Mouse (Mus musculus) midbrain, embryonic 10.5 days (tissue): ENCODE measurements around the gene Cdc45. TPM values are rescaled to one million over a fixed set of nuclear protein-coding genes. Genes with fewer than 3 reads are reported as not detected.
A peak's percentile ranks its signal among the peaks of the same experiment; 100 is the strongest.
"Not testable (repeated sequence)": the region's sequence is repeated elsewhere in the genome, so short reads cannot be mapped to it uniquely, and the experiment has no call there.

ENCODE experiments used
- DNase-seq: peaks from one replicate; pipeline ENCODE4 v3.0.0-alpha.2; 2017; ENCODE audit warnings: low spot score
- H3K27ac ChIP-seq: fragments of 300-500 bp; sonication (generic); replicated peaks from 2 replicates; pipeline ENCODE4 v1.5.1; 2016; ENCODE audit warnings: mild to moderate bottlenecking
- H3K27me3 ChIP-seq: fragments of 300-500 bp; sonication (generic); 2 replicates; pipeline ENCODE4 v1.6.1; 2016; ENCODE audit warnings: low read depth, mild to moderate bottlenecking; ENCODE audit not compliant: poor library complexity, severe bottlenecking
- H3K36me3 ChIP-seq: fragments of 300-500 bp; sonication (generic); 2 replicates; pipeline ENCODE4 v1.6.1; 2016; ENCODE audit warnings: mild to moderate bottlenecking, moderate library complexity
- H3K4me1 ChIP-seq: fragments of 300-500 bp; sonication (generic); 2 replicates; pipeline ENCODE4 v1.6.1; 2016
- H3K4me3 ChIP-seq: fragments of 300-500 bp; sonication (generic); 2 replicates; pipeline ENCODE4 v1.5.1; 2016; ENCODE audit warnings: mild to moderate bottlenecking, moderate library complexity
- H3K9me3 ChIP-seq: fragments of 300-500 bp; sonication (generic); replicated peaks from 2 replicates; pipeline ENCODE4 v1.6.1; 2016; ENCODE audit warnings: mild to moderate bottlenecking
- WGBS: fragments of 180-500 bp; shearing (Covaris S2); methylation state at CpG from one replicate; pipeline ENCODE4 v1.1.7; 2016; 5-methylcytosine and 5-hydroxymethylcytosine counted together
- polyA plus RNA-seq: library from polyadenylated mRNA; unstranded; fragments of >200 nt; fragmentation: Nextera tagmentation; extraction: Ambion mirVana; gene quantifications from 2 replicates; pipeline ENCODE4 v1.2.1, GENCODE M21; 2016

Gene Cdc45
- 66.8 and 76.4 TPM in 2 replicates for polyA plus RNA-seq

DNA sequence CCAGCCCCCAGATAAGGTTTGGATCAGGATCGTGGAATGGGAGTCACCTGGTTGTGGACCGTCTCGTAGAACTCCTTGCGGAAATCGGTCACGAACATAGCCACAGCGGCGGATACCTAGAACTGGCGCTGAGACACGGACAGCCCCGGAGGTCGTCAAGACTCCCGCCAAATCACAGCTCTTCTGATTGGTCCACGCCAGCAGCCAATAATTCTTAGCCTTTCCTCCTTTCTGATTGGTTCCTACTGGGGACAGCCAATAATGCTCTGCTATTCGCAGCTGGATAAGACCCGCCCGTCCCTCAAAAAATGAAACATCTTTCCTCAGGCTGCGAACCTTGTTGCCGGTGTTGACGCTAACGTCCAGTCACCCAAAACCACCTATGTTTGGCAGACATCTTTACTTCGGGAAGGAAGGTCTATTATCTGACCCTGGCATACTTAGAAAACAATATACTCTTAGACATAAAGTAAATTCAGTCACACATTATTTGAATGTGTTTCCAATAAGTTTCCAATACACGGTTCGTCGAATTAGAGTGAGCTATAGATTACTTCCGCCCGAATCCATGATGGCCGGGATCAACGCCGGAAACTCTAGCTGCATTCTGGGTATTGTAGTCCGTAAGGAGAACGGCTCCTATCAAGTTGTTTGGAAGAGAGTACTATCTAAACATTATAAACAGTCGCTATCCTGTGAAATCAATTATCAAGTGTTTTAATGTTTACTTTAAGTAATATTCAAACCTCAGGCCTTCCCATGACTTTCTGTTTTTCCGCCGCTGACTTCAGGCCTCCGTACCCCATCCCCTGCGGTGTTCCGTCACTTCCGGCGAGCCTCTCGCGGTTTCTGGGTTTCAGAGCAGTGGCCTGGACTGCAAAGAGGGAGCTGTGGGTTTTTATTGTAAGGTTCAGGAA is at the start of gene Cdc45, which contains the start of gene Ufd1:
Gene Cdc45 (minus strand): TSS at position 520 of the 917 bp plus-strand sequence.
Gene Ufd1 (plus strand): TSS at position 312 of the 917 bp plus-strand sequence.
- Histone ChIP-seq H3K4me1 (peaks cover 27% of the 10 kb centered on the region), H3K9me3 (no peaks in the 10 kb centered on the region), H3K4me3 (peak within 1 kb of the TSS; percentile 91), H3K36me3 (peaks cover 59% of the 10 kb centered on the region), H3K27me3 (no peaks in the 10 kb centered on the region), H3K27ac (peak within 1 kb of the TSS; percentile 90)
- peak; percentile 90 for DNase-seq
- WGBS = under 1% methylated on average over 42 of the region's 42 CpGs

DNA sequence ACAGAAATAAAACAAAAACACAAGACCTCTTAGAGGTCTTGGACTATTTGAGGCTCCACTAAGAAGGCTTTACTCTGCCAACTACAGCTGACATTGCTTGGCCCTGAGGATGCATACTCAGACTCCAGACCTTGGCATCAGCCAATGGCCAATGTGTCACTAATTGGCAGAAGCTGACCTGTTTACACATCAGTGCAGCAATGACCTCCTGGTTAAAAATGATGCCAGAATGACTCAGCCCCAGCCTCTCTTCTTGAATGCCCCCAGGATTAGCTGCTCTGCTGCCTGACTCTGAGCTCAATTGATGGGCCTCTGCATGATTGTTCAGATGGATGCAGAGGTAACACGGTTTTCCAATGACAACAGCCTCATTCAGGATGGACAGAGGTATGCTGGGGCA is 48.4 kb upstream of the Cdc45 start:
- WGBS = 61% methylated on average over 1 of the region's 1 CpGs
- no peaks in the 10 kb centered on the region for H3K36me3 ChIP-seq
- H3K27ac ChIP-seq = no peak overlapping the region
- H3K27me3 ChIP-seq = no peaks in the 10 kb centered on the region
- H3K9me3 ChIP-seq = peaks cover 6% of the 10 kb centered on the region; the same call in 1 of the 2 replicates
- no peak for DNase-seq
- no peak overlapping the region for H3K4me3 ChIP-seq
- no peaks in the 10 kb centered on the region for H3K4me1 ChIP-seq

DNA sequence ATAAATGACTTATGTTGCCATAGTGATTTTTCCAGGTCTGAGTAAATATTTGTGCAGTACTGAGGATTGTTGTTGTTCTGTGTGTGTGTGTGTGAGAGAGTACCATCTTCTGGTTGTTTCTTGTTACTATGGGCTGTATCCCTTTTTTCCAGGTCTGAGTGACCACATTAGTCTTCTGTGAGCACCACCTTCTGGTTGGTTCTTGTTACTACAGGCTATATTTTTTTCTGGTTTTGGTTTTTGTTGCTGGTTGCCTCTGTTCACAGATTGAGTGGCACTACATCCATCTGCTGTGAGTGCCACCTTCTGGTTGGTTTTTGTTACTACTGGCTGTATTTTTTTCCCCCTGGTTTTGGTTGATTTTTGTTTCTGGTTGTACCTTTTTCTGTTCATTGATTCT is 46.8 kb upstream of the Cdc45 start:
- H3K4me3 ChIP-seq = no peak overlapping the region
- H3K36me3 ChIP-seq = no peaks in the 10 kb centered on the region
- H3K9me3 ChIP-seq = peaks cover 6% of the 10 kb centered on the region; the same call in 1 of the 2 replicates
- H3K27ac ChIP-seq = no peak overlapping the region
- no peaks in the 10 kb centered on the region for H3K27me3 ChIP-seq
- no peaks in the 10 kb centered on the region for H3K4me1 ChIP-seq
- no peak for DNase-seq

DNA sequence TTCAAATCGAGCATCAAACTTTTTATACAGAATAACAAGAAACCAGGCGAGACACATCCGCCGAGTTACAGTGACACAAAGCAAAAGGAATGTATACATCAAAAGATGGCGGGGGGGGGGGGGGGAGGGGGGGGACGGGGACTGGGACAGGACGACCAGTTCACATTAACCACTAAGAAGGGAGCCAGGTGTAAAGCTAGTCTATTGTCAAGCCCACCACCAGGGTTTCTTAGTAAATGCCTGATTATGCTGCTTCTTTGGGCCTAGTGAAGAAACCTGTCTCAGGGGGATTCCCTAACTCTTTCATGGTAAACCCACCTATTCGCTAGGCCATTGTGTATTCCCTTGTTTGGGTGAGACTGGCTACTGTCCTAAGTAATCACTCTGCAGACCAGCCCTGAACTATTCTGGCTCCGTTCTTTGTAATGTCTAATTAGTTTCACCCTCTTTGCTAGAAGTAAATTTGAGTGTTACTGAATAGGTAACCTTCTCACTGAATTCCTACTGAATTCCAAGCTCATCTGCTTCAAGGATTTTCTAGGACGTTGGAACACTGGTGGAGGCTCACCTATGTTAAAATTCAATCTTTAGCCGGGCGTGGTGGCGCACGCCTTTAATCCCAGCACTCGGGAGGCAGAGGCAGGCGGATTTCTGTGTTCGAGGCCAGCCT is 37.9 kb upstream of the Cdc45 start:
- not testable (repeated sequence) for H3K27ac ChIP-seq, H3K27me3 ChIP-seq, H3K9me3 ChIP-seq, H3K4me3 ChIP-seq, DNase-seq, H3K4me1 ChIP-seq, H3K36me3 ChIP-seq
- 89% methylated on average over 17 of the region's 17 CpGs for WGBS

DNA sequence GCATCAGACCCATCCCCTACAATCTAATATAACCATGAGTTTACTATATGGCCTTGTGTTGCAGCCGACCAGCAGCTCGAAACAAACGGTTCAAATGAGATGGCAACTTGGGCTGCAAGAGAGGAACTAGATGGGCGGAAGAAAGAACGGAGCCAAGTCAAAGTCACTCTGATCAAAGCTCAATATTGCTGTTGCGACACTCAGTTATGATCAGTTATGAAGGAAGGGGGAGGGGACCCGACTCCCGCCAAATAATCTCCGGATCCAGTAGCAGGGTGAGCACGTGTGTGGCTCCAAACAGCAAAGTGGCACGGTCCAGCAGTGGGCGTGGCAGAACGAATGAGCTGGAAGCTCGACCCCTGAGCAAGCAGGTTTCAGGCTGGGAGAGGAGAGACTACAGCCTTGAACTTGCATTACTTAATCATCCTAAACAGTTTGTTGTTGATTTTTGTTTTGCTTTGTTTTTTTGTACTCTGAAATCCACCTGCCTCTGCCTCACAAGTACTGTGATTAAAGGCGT is 34.6 kb upstream of the Cdc45 start:
- Histone ChIP-seq H3K9me3 (peaks cover 13% of the 10 kb centered on the region; the same call in 1 of the 2 replicates), H3K4me1 (no peaks in the 10 kb centered on the region), H3K4me3 (no peak overlapping the region), H3K27ac (no peak overlapping the region), H3K27me3 (no peaks in the 10 kb centered on the region), H3K36me3 (no peaks in the 10 kb centered on the region)
- 90% methylated on average over 15 of the region's 15 CpGs for WGBS
- DNase-seq = no peak

DNA sequence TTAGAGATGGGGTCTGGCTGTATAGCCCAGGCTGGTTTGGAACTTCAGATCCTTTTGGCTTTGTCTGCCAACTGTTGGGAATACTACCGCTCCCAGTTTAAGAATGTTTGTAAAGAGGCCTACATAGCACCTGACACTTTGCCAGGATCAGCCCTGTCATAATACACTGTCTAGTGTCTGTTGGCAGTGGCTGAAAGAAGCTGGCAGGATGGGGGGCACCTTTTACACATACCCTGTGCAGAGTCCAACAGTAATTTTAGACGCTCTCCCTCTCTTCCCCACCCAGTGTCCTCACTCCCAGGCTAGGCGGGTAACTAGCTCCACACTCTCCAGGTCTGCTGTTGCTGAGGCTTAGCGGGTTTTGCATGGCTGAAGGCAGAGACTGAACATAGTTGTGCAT is 26.6 kb upstream of the Cdc45 start:
- no peaks in the 10 kb centered on the region for H3K27me3 ChIP-seq
- no peak for DNase-seq
- H3K4me3 ChIP-seq = no peak overlapping the region
- H3K27ac ChIP-seq = no peak overlapping the region
- H3K4me1 ChIP-seq = peaks cover 12% of the 10 kb centered on the region
- no peaks in the 10 kb centered on the region for H3K9me3 ChIP-seq
- WGBS = 95% methylated on average over 4 of the region's 4 CpGs
- H3K36me3 ChIP-seq = peaks cover 37% of the 10 kb centered on the region

DNA sequence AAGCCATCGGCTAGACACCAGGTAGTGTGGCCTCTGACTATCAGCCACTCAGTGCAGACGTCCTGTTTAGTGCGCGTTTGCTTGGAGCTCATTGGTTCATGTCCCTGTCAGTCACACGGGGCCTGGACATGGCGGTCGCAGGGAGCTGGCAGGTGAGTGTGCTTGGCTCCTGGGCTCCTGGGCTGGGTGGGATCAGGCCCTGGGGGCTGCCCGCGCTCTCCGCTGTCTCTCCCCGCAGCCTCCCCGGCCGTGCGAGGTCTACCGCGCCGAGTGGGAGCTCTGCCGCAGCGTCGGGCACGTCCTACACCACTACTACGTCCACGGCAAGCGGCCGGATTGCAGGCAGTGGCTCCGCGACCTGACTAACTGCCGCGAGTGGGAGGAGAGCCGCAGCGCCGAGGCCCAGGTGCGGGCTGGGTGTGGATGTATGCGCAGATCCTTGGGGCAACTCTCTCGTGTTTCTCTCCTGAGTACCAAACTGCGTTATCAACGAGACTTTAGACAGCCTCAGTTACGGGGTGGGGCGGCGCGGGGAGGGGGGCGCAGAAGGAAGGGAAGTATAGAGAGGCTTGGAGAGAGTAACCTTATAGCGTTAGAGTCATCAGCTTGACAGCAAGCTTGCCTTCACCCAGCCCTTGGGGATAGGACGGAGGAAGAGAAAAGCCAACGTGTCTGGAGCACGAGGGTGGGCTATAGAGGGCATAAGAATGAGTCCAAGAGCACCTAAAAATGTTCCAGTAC is 24.9 kb upstream of the Cdc45 start, which contains the start of the genes 2510002D24Rik and Gm28539:
Gene 2510002D24Rik (plus strand): TSS at position 111 of the 741 bp plus-strand sequence.
Gene Gm28539 (plus strand): TSS at position 117 of the 741 bp plus-strand sequence.
- under 1% methylated on average over 46 of the region's 46 CpGs for WGBS
- peak; percentile 84 for DNase-seq
- peaks cover 54% of the 10 kb centered on the region for H3K36me3 ChIP-seq
- no peaks in the 10 kb centered on the region for H3K27me3 ChIP-seq
- H3K27ac ChIP-seq = peak within 1 kb of the TSS; percentile 86
- peak within 1 kb of the TSS; percentile 91 for H3K4me3 ChIP-seq
- H3K9me3 ChIP-seq = no peaks in the 10 kb centered on the region
- H3K4me1 ChIP-seq = peaks cover 12% of the 10 kb centered on the region

DNA sequence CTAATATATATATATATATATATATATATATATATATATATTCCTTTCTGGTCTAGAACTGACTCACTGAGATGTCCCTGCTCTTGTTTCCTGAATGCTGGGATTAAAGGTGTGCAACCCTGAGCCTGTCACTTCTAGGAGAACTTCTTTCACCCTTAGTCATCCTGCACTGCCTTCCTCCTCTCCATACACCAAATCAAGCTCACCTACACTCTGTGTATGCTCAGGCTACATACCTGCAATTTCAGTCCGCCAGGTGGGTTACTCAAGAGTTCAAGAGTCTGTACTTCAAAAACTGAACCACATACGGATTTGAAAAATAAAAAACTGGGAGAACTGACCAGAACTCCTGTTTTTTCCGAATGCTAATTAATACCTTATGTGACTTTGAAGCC is 24.3 kb upstream of the Cdc45 start:
- H3K9me3 ChIP-seq = no peaks in the 10 kb centered on the region
- DNase-seq = no peak
- 28% methylated on average over 3 of the region's 3 CpGs for WGBS
- peak overlapping the region; percentile 91 for H3K4me3 ChIP-seq
- peaks cover 12% of the 10 kb centered on the region for H3K4me1 ChIP-seq
- no peak overlapping the region for H3K27ac ChIP-seq
- no peaks in the 10 kb centered on the region for H3K27me3 ChIP-seq
- peaks cover 59% of the 10 kb centered on the region for H3K36me3 ChIP-seq

DNA sequence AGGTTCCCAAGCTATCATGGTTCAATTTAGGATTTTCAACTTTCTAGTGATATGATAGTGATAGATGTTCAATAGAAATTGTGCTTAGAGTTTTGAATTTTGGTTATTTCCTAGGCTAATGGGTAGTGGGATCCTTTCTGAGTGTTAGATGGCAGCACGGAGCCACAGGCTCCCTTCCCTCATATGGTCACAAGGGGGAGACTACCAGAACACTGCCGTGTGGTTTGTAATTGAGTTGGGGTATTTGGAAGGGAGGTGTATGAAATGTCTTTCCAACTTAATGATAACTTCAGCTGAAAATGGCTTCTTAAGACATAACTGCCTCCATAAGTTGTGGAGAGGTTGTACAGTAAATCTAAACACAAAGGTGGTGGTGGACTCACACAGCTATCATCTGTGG is 21.7 kb upstream of the Cdc45 start:
- peaks cover 74% of the 10 kb centered on the region for H3K36me3 ChIP-seq
- 76% methylated on average over 2 of the region's 2 CpGs for WGBS
- H3K27ac ChIP-seq = no peak overlapping the region

DNA sequence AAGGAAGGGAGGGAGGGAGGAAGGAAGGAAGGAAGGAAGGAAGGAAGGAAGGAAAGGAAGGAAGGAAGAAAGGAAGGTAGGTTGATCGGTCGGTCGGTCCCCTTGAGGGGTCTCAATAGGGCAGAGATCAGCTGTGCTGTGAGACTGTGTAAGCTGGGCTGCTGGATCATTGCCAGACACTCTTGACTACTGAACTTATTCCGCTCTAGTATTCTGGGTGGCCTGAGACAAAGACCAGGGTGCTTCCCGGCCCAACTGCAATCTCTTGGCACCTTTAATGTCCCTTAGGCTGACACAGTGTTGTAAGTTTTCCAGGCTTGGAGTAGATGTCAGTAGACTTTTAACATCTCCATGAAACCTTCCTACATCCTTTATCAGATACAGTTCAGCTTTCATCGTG is 17.3 kb upstream of the Cdc45 start:
- 95% methylated on average over 6 of the region's 6 CpGs for WGBS
- H3K4me1 ChIP-seq = no peaks in the 10 kb centered on the region
- peaks cover 100% of the 10 kb centered on the region for H3K36me3 ChIP-seq
- H3K4me3 ChIP-seq = no peak overlapping the region
- no peaks in the 10 kb centered on the region for H3K27me3 ChIP-seq
- no peak overlapping the region for H3K27ac ChIP-seq
- DNase-seq = no peak
- no peaks in the 10 kb centered on the region for H3K9me3 ChIP-seq

More for the DNA sequence above, 21.7 kb upstream of the Cdc45 start:
- no peak for DNase-seq
- no peak overlapping the region for H3K4me3 ChIP-seq
- H3K4me1 ChIP-seq = peaks cover 12% of the 10 kb centered on the region
- H3K27me3 ChIP-seq = no peaks in the 10 kb centered on the region
- no peaks in the 10 kb centered on the region for H3K9me3 ChIP-seq

DNA sequence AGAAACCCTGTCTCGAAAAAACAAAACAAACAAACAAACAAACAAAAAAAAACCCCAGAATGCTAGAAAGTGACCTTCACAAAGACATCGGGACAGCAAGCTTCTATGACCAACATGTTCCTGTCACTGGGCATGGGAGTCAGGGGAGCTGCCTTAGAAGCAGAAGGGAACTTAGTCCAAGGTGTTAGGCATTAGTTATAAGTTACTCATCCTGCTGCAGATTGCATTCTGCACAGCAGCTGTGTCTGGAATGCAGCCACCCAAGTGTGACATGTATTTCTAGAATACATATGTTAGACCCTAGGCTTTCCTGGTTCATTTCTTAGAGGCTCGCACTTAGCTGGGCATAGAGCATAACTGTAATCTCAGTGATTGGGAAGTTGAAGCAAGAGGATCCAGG is 16.8 kb upstream of the Cdc45 start:
- no peaks in the 10 kb centered on the region for H3K27me3 ChIP-seq
- H3K27ac ChIP-seq = no peak overlapping the region
- peaks cover 100% of the 10 kb centered on the region for H3K36me3 ChIP-seq
- H3K9me3 ChIP-seq = no peaks in the 10 kb centered on the region
- no peak for DNase-seq
- H3K4me1 ChIP-seq = no peaks in the 10 kb centered on the region
- H3K4me3 ChIP-seq = no peak overlapping the region
- 94% methylated on average over 3 of the region's 3 CpGs for WGBS

DNA sequence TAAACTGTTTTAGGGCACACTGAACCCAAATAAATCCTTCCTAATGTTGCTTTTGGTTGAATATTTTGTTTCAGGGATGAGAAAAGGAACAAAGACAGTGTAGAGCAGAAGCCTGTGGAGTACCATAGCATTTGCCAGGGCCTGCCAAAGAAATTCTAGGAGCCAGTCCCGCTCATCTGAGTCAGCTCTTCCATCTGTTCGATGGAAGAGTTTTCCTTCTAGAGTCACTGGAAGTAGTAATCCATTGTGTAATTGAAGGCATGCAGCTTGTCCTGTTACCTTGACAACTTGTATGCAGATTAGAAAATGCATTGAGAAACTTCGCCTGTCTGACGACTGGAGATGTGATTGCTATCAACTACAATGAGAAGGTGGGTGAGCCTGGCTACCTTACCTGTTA is 11.1 kb upstream of the Cdc45 start:
- no peak overlapping the region for H3K27ac ChIP-seq
- WGBS = 75% methylated on average over 4 of the region's 4 CpGs
- H3K4me1 ChIP-seq = no peaks in the 10 kb centered on the region
- H3K9me3 ChIP-seq = no peaks in the 10 kb centered on the region
- DNase-seq = no peak
- no peaks in the 10 kb centered on the region for H3K27me3 ChIP-seq
- H3K4me3 ChIP-seq = no peak overlapping the region
- peaks cover 100% of the 10 kb centered on the region for H3K36me3 ChIP-seq
